Mouse (Mus musculus) midbrain, embryonic 10.5 days (tissue): ENCODE results near the gene Tmem183a. TPM values are rescaled to one million over a fixed set of nuclear protein-coding genes. Genes with fewer than 3 reads are reported as not detected.

ENCODE experiments used
- DNase-seq: peaks from one replicate; pipeline ENCODE4 v3.0.0-alpha.2; 2017; ENCODE audit warnings: low spot score
- H3K27ac ChIP-seq: fragments of 300-500 bp; sonication (generic); replicated peaks from 2 replicates; pipeline ENCODE4 v1.5.1; 2016; ENCODE audit warnings: mild to moderate bottlenecking
- H3K27me3 ChIP-seq: fragments of 300-500 bp; sonication (generic); 2 replicates; pipeline ENCODE4 v1.6.1; 2016; ENCODE audit warnings: low read depth, mild to moderate bottlenecking; ENCODE audit not compliant: poor library complexity, severe bottlenecking
- H3K36me3 ChIP-seq: fragments of 300-500 bp; sonication (generic); 2 replicates; pipeline ENCODE4 v1.6.1; 2016; ENCODE audit warnings: mild to moderate bottlenecking, moderate library complexity
- H3K4me1 ChIP-seq: fragments of 300-500 bp; sonication (generic); 2 replicates; pipeline ENCODE4 v1.6.1; 2016
- H3K4me3 ChIP-seq: fragments of 300-500 bp; sonication (generic); 2 replicates; pipeline ENCODE4 v1.5.1; 2016; ENCODE audit warnings: mild to moderate bottlenecking, moderate library complexity
- H3K9me3 ChIP-seq: fragments of 300-500 bp; sonication (generic); replicated peaks from 2 replicates; pipeline ENCODE4 v1.6.1; 2016; ENCODE audit warnings: mild to moderate bottlenecking
- WGBS: fragments of 180-500 bp; shearing (Covaris S2); methylation state at CpG from one replicate; pipeline ENCODE4 v1.1.7; 2016; 5-methylcytosine and 5-hydroxymethylcytosine counted together
- polyA plus RNA-seq: library from polyadenylated mRNA; unstranded; fragments of >200 nt; fragmentation: Nextera tagmentation; extraction: Ambion mirVana; gene quantifications from 2 replicates; pipeline ENCODE4 v1.2.1, GENCODE M21; 2016

Tmem183a gene
- polyA plus RNA-seq, 1 experiment from 2014 or later: 128 TPM

DNA sequence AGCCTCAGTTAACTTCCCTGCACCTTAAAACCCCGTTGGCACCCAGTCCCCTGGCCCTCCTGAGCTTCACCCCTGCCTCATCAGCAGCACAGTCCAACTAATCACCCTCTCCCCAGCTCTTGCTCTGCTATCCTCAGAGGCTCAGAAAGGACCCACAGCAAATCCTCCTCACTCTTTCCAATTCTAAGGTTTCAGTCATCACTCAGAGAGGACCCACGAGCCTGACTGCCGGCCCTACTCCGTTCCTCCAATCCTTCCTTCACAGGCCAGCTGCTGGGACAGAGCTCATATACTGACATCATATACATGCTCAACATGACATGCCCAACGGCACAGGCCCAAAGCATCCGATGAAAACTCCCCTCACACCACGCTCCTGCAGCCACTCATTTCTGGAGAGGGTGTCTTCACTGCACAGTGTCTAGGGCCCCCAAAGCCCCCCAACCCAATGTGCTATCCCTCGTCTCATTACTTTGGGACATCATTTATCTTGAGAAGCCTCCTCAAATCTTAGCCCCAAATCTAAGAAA, 18.9 kb downstream of the Tmem183a start:
- peaks cover 20% of the 10 kb centered on the region for H3K27me3 ChIP-seq
- H3K27ac ChIP-seq: no peak overlapping the region
- no peaks in the 10 kb centered on the region for H3K9me3 ChIP-seq
- WGBS: 81% methylated on average over 8 of the region's 8 CpGs
- peaks cover 22% of the 10 kb centered on the region for H3K36me3 ChIP-seq
- no peak for DNase-seq
- H3K4me3 ChIP-seq: no peak overlapping the region
- peaks cover 30% of the 10 kb centered on the region for H3K4me1 ChIP-seq

DNA sequence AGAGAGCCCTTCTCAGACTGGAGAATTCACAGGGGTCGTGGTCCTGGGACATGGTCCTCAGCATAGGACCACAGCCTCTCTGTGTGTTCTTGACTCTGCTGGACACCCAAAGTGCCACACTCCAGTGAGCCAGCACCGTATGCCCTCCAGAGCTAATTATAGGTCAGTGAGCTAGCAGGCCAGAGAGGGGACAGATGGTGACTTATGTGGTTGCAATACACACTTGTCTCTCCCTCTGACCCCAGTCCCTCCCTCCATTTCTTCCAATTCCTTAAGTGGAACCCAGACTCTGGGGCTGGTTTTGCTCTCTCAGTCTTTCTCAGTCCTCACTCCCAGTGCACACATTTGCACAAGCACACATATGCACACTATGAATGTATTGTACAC, 19.5 kb downstream of the Tmem183a start:
- no peak for DNase-seq
- Histone ChIP-seq H3K27me3 (peaks cover 20% of the 10 kb centered on the region), H3K4me3 (no peak overlapping the region), H3K4me1 (peaks cover 30% of the 10 kb centered on the region), H3K27ac (no peak overlapping the region), H3K9me3 (no peaks in the 10 kb centered on the region), H3K36me3 (peaks cover 16% of the 10 kb centered on the region)
- 73% methylated on average over 2 of the region's 2 CpGs for whole genome bisulfite sequencing

DNA sequence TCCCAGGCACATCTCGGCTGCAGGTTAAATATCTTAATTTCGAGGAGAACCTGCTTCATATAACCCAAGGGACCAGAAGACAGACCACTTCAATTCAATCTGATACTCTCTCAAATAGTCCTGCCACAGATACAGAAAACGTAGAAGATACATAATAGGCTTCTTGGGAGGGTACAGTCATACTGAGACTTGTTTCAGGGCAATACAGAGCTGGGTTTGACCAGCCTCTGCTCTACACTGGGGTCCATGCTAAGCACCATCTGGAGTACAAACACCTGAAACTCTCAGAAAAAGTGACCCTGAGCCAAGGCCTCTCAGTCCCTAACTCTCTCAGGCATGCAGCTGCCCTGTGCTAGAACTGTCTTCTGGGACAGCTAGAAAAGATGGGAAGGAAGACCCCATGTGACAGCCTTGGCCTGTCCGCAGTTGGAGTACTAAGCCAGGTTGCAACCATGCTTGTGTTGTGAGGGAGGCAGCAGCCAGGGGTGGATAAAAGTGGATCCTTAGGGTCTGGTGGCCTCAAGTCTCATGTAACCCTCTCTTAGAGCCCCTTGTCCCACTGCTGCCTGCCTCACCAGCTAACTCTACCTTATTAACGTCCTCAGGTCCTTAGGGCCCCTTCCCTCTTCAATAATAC, 20.0 kb downstream of the Tmem183a start:
- H3K4me1 ChIP-seq: peaks cover 30% of the 10 kb centered on the region
- DNase-seq: no peak
- WGBS: 79% methylated on average over 5 of the region's 5 CpGs
- no peak overlapping the region for H3K27ac ChIP-seq
- H3K9me3 ChIP-seq: no peaks in the 10 kb centered on the region
- no peak overlapping the region for H3K4me3 ChIP-seq
- peaks cover 11% of the 10 kb centered on the region for H3K36me3 ChIP-seq
- peaks cover 20% of the 10 kb centered on the region for H3K27me3 ChIP-seq

DNA sequence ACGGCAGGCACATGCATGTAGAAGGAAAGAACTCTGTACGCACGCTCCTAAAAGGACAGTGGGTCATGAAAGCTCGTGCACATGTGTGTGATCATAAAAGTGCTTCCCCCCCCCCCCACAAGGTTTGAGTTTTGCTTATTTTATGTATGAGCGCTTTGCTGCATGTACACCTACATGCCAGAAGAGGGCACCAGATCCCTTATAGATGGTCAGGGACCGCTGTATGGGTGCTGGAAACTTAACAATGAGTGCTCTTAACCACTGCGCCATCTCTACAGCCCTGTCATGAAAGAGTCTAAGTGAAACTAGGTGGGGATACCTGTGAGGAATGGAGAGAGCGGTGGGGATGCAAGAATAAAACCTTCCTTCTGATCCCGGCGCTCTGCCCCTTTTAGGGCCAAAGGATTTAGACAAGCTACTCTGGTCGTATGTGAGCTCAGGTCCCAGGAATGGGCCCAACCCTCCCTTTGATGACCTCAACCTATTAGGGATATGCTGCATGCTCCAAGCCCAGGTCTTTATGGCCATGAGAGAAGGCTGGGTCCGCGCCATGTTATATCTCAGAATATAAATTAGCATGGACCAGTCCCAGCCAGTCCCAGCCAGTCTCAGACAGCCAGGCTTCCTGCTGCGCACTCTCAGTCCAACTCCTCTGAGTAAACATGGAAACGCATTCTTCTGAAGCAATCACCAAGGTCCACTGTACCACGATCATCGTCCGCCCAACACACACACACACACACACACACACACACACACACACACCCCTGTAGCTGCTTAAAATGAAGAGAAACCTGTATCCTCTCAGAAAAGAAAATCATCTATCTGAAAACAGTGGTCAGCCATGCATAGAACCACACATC, 21.8 kb downstream of the Tmem183a start:
- Histone ChIP-seq H3K36me3 (no peaks in the 10 kb centered on the region), H3K4me1 (peaks cover 26% of the 10 kb centered on the region), H3K27ac (no peak overlapping the region), H3K27me3 (peaks cover 20% of the 10 kb centered on the region), H3K9me3 (no peaks in the 10 kb centered on the region), H3K4me3 (no peak overlapping the region)
- WGBS: 92% methylated on average over 18 of the region's 18 CpGs
- no peak for DNase-seq

DNA sequence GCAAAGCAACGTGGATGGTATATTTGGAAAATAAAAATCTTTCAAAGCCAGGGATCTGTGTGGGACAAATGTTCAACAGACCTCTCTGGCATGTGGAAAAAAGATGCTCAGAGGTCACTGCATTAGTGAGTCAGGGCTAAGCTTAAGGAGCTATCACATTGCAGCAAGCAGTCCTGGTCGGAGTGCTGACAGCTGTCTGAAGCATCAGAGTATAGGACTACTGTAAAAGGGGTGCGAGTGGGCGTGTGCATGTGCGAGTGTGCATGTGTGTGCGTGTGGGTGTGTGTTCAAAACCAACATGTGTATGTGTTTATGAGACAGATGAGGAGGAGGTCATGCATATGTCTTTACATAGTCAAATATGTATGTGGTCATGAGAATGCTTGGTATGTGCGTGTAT, 22.6 kb downstream of the Tmem183a start:
- Histone ChIP-seq H3K4me3 (no peak overlapping the region), H3K36me3 (no peaks in the 10 kb centered on the region), H3K4me1 (peaks cover 22% of the 10 kb centered on the region), H3K27ac (no peak overlapping the region), H3K27me3 (peaks cover 20% of the 10 kb centered on the region), H3K9me3 (no peaks in the 10 kb centered on the region)
- 93% methylated on average over 7 of the region's 7 CpGs for whole genome bisulfite sequencing
- no peak for DNase-seq

DNA sequence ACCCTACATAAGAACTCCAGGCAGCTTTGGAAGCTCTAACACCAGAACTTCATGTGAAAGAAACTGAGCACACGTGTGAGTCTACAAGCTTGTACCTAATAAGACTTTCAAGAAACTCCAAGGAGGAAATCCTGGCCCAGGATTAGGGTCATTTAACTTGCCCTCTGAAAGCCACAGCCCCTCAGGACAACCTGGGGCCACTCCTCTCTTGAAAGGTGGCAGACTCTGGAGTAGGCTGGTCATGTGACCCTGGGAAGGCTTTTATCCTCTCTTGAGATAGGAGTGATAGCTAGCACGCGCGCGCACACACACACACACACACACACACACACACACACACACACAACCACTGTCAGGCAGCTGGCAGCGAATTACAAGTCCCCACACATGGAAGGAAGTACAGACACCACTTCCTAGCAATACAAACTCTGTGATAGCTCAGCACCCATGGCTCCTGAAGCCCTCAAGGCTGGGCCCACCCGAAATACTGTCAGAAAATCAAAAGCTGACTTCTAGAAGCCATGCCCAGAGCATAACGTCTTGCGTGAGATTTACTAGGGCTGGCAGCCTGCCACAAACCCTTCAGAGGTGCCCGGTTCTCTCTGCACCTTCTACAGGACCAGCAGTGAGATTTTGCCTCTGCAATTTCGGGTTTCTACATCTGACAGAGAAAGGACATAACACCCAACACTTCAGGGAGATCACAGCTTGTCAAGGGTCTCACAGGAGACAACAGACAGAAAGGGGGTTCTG, 24.6 kb downstream of the Tmem183a start:
- 93% methylated on average over 11 of the region's 11 CpGs for whole genome bisulfite sequencing
- Histone ChIP-seq H3K27ac (no peak overlapping the region), H3K4me3 (no peak overlapping the region), H3K4me1 (peaks cover 15% of the 10 kb centered on the region), H3K36me3 (no peaks in the 10 kb centered on the region), H3K27me3 (peaks cover 1% of the 10 kb centered on the region; the same call in 1 of the 2 replicates), H3K9me3 (no peaks in the 10 kb centered on the region)
- no peak for DNase-seq

DNA sequence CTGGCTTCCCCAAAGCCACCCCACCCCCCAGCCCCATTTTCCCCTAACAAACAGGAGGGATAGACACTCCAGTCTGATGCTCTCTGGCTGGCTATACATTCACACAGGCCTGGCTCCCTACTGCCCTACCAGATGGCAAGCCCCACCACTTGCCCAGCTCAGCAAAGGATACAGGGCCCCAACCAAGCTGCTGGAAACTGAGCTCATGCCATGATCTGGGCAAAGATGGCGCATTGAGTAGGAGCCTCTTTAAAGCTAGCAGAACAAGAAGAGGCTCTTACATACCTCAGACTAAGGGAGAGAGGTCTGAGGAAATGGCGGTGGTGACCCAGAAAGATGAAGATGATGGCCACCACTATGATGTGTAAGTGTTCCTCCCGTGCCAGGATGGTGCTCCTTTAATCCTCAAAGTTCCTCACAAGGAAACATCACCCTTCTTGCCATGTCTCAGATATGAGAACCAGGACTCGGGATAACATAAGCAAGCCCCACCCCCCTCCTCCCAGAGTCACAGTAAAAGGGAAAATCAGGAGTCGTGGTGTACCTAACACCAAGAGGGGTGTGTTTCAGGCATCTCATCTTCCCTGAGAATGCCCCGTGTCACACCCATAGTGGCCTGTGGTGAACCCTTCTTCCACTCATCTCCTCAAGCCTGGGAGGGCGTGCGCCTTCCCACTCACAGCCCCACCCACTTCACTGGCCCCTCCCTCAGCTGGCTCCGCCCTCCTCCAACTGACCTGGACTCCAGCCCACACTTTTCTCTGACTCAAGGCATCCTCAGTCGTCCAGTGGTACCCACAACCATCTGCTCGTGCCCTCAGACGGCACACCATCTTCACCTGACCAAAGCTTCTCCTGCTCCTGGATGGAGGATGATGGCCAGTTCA, 25.6 kb downstream of the Tmem183a start:
- DNase-seq: no peak

DNA sequence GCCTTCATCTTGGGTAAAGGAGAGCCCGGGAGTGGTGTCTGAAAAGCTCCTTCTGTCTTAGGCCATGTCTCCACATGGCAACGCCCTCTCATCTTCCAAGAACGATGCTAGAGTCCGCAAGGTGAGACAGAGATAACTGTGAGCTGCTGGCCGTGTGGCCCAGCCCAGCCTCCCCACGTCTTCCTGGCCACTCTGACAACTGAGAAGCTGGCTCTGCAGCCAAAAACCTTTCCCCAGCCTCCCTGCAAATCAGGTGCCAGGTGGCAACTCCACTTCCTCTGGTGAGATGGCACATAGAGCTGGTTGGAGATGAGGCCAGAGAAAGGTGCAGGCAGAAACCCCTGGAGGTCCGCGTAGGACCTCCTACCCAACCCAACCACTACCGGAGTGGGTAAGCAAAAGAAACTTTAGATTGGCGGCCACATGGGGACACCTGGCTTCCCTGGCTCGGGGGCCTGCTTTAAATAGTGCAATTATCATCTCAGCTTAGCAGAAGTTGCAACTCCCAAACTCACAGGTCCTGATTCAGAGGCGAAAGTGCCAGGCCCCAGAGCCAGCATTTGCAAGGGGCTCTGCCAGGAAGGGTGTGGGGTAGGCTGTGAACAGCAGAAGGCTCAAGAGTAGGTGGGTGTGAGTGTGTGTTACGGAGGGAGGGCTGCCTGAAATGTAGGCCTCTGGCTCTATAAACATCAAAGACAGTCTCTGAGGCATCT, 26.4 kb downstream of the Tmem183a start:
- H3K36me3 ChIP-seq: no peaks in the 10 kb centered on the region
- DNase-seq: no peak
- H3K4me3 ChIP-seq: no peak overlapping the region
- no peaks in the 10 kb centered on the region for H3K27me3 ChIP-seq
- 87% methylated on average over 13 of the region's 13 CpGs for WGBS
- no peaks in the 10 kb centered on the region for H3K9me3 ChIP-seq
- no peak overlapping the region for H3K27ac ChIP-seq
- peaks cover 13% of the 10 kb centered on the region; the same call in 1 of the 2 replicates for H3K4me1 ChIP-seq

More for the DNA sequence above, 25.6 kb downstream of the Tmem183a start:
- WGBS: 87% methylated on average over 12 of the region's 12 CpGs
- Histone ChIP-seq H3K4me1 (peaks cover 13% of the 10 kb centered on the region; the same call in 1 of the 2 replicates), H3K27ac (no peak overlapping the region), H3K36me3 (no peaks in the 10 kb centered on the region), H3K27me3 (no peaks in the 10 kb centered on the region), H3K9me3 (no peaks in the 10 kb centered on the region), H3K4me3 (no peak overlapping the region)

DNA sequence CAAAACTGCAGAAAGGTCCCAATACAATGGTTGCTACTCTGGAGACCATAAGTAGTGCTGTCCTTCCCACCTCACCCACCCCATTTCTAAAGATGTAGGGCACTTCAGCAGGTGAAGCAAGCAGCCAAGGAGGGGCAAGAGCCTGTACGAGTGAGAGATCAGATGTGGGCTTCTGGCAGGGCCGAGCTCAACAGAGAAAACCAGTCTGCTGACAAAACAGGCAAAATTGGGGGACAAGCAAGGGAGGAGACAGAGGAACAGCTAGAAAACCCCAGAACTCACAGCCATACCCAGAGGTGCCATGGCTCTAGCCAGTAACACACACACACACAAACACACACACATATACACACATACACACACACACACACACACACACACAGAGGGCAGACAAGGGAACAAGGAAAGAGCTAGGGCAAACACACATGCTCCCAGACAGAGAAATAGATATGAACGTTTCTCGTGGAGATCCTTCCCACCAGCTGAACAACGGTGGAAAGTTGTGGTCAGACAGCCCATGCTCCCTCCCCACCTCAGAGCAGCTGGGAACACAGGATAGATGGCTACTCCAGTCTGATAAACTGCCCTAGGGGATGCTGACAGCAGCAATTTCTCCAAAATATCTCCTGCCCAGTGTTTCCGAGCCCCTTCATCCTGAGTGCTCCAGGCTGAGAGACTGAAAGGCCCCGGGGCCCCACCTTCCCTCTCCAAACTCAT, 27.5 kb downstream of the Tmem183a start:
- H3K9me3 ChIP-seq: no peaks in the 10 kb centered on the region
- no peak overlapping the region for H3K27ac ChIP-seq
- H3K4me1 ChIP-seq: peaks cover 13% of the 10 kb centered on the region; the same call in 1 of the 2 replicates
- DNase-seq: no peak
- H3K27me3 ChIP-seq: no peaks in the 10 kb centered on the region
- WGBS: 85% methylated on average over 7 of the region's 7 CpGs
- no peaks in the 10 kb centered on the region for H3K36me3 ChIP-seq
- no peak overlapping the region for H3K4me3 ChIP-seq

DNA sequence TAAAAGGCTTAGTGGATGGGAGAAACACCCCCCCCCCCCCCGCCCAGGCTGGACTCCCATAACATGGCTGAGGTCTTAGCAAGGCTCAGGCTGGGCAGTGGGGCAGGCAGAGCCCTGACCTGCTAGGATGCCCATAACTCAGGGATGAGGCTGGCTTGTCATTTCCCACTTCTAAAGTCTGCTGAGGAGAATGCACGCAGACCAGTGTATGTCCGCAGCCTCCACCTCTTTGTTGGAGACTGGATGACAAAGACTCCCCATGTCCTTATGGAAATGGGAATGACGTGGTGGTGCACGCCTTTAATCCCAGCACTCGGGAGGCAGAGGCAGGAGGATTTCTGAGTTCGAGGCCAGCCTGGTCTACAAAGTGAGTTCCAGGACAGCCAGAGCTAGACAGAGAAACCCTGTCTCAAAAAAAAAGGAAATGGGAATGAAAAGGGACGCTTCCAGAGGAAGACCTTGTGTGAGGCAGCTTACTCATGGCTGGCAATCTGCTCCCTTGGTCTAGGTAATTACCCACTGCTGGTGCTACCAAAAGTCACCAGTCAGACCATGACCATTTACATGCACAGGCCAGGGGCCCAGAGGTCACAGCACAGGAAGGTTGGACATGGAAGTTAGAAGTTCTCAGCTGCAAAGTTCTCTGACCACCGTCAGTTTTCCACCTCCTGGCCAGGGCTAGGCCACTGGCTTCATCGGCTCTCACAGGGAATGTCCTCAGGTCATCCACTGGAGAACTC, 28.2 kb downstream of the Tmem183a start:
- Histone ChIP-seq H3K27ac (no peak overlapping the region), H3K4me3 (no peak overlapping the region), H3K9me3 (no peaks in the 10 kb centered on the region), H3K4me1 (peaks cover 13% of the 10 kb centered on the region; the same call in 1 of the 2 replicates), H3K27me3 (no peaks in the 10 kb centered on the region), H3K36me3 (no peaks in the 10 kb centered on the region)
- WGBS: 80% methylated on average over 10 of the region's 10 CpGs
- no peak for DNase-seq
